Mouse (Mus musculus): ENCODE measurements at regions not wholly inside any gene's neighbourhood (a gene's known extent, or its start where the extent isn't known, plus 50 kb on each side); places are given as distances from the start of the nearest gene placed in this dataset.
A peak's percentile ranks its signal among the peaks of the same experiment; 100 is the strongest.

DNA sequence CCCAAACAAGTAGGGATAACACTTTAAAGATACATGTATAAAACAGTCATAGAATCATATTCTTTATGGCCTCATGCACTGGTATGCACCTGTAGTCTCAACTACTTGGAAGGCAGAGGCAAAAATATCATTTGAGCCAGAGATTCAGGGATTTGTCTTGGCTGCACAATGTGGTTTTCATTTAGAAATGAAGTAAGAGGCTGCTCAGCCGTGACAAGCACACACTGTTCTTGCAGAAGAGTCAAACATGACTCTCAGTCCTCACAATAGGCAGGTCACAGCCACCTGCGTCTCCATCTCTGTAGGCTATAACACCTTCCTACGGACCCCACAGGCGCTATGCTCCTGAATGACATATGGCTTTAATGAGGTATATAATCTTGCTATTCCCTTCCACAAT is 317.4 kb upstream of the Tmpo start:
- Histone ChIP-seq H3K4me3 (ENCODE audit: low read depth, low read length) (no peak overlapping the region), H3K9ac (no peak overlapping the region), H3K36me3 (ENCODE audit: insufficient read depth) (no peaks in the 10 kb centered on the region), H3K27me3 (ENCODE audit: insufficient read depth, low read length) (no peaks in the 10 kb centered on the region), H3K4me2 (no peak overlapping the region), H3K27ac (ENCODE audit: low read depth) (no peak overlapping the region), H3K9me3 (ENCODE audit: low read depth, low read length) (no peaks in the 10 kb centered on the region), H3K4me1 (ENCODE audit: insufficient read depth) (no peaks in the 10 kb centered on the region)
- no peak for ATAC-seq (ENCODE audit: insufficient read depth)
- TF ChIP-seq CTCF (IDR thresholded peaks at IDR 0.05; ENCODE audit: low read depth): no peak
- DNase-seq: no peak
- 76% methylated on average over 4 of the region's 4 CpGs for WGBS

DNA sequence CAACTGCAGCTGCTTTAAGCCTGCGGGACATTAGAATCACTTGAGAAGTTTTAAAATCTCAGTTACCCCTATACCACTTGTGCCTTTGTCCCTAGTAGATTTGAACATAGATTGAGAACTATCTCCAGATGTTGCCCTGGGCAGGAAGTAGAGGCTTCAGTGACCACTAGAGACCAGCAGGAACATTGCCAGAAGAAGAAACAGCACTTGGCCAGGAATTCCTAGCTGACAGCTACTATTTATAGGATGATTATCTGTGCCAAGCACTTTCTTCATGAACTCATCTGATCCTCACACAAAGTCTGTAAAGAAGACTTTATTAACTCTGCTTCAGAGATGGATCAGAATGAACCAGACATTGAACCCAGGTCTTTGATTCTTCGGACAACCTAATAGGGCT is 283.6 kb upstream of the Tmpo start:
- Histone ChIP-seq H3K4me1 (ENCODE audit: insufficient read depth) (no peaks in the 10 kb centered on the region), H3K4me3 (ENCODE audit: low read depth, low read length) (no peak overlapping the region), H3K4me2 (no peak overlapping the region), H3K9me3 (ENCODE audit: low read depth, low read length) (no peaks in the 10 kb centered on the region), H3K9ac (no peak overlapping the region), H3K36me3 (ENCODE audit: insufficient read depth) (no peaks in the 10 kb centered on the region), H3K27me3 (ENCODE audit: insufficient read depth, low read length) (no peaks in the 10 kb centered on the region), H3K27ac (ENCODE audit: low read depth) (no peak overlapping the region)
- peak; percentile 35 for DNase-seq
- no peak for TF ChIP-seq CTCF (IDR thresholded peaks at IDR 0.05; ENCODE audit: low read depth)
- no peak for ATAC-seq (ENCODE audit: insufficient read depth)
- WGBS: 87% methylated on average over 2 of the region's 2 CpGs

DNA sequence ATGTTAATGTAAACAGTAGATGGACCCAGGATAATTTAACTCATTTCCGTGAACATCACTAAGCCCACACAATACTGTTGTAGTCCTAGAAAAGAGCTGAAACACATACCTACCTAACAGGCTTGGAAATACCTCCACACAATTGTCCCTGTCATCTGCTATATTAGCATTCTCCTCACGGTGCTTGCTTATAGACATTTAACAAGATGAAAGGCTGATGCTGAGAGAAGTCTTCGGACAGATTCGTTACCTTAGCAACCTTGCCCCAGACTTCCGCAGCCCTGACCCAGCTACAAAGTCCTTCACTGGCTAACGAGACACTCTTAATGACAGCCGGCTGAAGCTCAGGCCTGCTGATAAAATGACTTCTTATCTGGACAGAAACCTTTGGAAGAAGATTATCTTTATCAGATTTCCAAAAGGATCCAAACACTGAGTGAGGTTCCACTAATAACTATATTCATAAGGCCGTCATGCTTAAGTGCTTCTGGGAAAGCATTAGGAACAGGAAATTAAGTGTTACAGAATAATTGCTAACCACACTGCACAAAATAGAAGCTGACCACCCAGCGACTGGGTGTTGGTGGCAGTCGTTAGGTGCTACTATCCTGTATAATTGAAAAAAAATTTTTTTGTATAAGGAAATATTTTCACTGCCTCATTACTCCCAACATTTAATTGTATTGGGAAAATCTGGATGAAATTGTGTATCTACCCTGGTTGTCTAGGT is 267.0 kb upstream of the Tmpo start:
- no peak for TF ChIP-seq CTCF (IDR thresholded peaks at IDR 0.05; ENCODE audit: low read depth)
- no peak for ATAC-seq (ENCODE audit: insufficient read depth)

DNA sequence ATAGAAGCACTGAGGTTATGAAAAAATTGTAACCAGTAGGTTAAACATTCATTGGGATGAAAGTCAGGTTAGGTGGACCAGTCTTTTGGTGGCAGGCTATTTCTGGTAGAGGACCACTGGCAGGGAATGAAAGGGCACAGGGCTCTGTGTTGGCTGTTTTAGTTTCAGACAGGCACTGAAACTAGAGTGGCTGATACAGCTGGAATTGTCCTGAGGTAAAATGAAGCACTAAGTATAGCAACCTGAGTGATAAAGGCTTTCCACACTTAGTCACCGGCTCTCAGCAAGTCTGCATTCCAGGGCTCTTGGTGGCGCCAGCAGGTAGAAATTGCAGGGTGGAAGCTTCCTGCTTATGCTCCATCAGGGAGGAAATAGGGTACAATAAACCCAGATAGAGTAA is 262.2 kb upstream of the Tmpo start:
- no peak for TF ChIP-seq CTCF (IDR thresholded peaks at IDR 0.05; ENCODE audit: low read depth)
- ATAC-seq (ENCODE audit: insufficient read depth): no peak

More for the DNA sequence above, 267.0 kb upstream of the Tmpo start:
- 15% methylated on average over 10 of the region's 10 CpGs for WGBS
- Histone ChIP-seq H3K4me3 (ENCODE audit: low read depth, low read length) (no peak overlapping the region), H3K27ac (ENCODE audit: low read depth) (no peak overlapping the region), H3K27me3 (ENCODE audit: insufficient read depth, low read length) (no peaks in the 10 kb centered on the region), H3K9ac (no peak overlapping the region), H3K36me3 (ENCODE audit: insufficient read depth) (no peaks in the 10 kb centered on the region), H3K9me3 (ENCODE audit: low read depth, low read length) (no peaks in the 10 kb centered on the region), H3K4me1 (ENCODE audit: insufficient read depth) (no peaks in the 10 kb centered on the region), H3K4me2 (no peak overlapping the region)
- DNase-seq: no peak

DNA sequence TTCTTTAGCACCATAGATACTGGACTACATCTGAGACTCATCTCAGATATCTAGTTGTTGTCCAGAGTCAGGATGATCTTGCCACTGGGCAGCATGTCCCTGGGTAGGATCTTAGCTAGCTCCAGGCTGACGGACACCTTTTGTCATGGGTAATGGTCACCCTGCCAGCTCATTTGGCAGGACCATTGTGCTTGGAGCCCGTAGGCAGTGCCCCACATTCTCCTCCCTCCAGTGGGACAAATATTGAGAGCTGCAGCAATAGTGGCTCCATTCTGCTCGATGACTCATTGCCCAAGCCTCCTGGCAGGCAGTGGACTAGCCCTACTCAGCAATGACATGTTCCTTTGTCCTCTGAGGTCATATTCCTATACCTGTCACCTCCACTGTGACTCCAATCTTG is 258.9 kb upstream of the Tmpo start:
- WGBS: 84% methylated on average over 3 of the region's 3 CpGs
- DNase-seq: no peak
- Histone ChIP-seq H3K9ac (no peak overlapping the region), H3K9me3 (ENCODE audit: low read depth, low read length) (no peaks in the 10 kb centered on the region), H3K4me3 (ENCODE audit: low read depth, low read length) (no peak overlapping the region), H3K36me3 (ENCODE audit: insufficient read depth) (no peaks in the 10 kb centered on the region), H3K4me2 (no peak overlapping the region), H3K4me1 (ENCODE audit: insufficient read depth) (no peaks in the 10 kb centered on the region), H3K27me3 (ENCODE audit: insufficient read depth, low read length) (no peaks in the 10 kb centered on the region), H3K27ac (ENCODE audit: low read depth) (no peak overlapping the region)
- no peak for TF ChIP-seq CTCF (IDR thresholded peaks at IDR 0.05; ENCODE audit: low read depth)
- ATAC-seq (ENCODE audit: insufficient read depth): no peak

More for the DNA sequence above, 262.2 kb upstream of the Tmpo start:
- Histone ChIP-seq H3K36me3 (ENCODE audit: insufficient read depth) (no peaks in the 10 kb centered on the region), H3K4me2 (no peak overlapping the region), H3K27me3 (ENCODE audit: insufficient read depth, low read length) (no peaks in the 10 kb centered on the region), H3K9me3 (ENCODE audit: low read depth, low read length) (no peaks in the 10 kb centered on the region), H3K4me3 (ENCODE audit: low read depth, low read length) (no peak overlapping the region), H3K27ac (ENCODE audit: low read depth) (no peak overlapping the region), H3K9ac (no peak overlapping the region), H3K4me1 (ENCODE audit: insufficient read depth) (no peaks in the 10 kb centered on the region)
- 61% methylated on average over 2 of the region's 2 CpGs for WGBS
- DNase-seq: no peak

DNA sequence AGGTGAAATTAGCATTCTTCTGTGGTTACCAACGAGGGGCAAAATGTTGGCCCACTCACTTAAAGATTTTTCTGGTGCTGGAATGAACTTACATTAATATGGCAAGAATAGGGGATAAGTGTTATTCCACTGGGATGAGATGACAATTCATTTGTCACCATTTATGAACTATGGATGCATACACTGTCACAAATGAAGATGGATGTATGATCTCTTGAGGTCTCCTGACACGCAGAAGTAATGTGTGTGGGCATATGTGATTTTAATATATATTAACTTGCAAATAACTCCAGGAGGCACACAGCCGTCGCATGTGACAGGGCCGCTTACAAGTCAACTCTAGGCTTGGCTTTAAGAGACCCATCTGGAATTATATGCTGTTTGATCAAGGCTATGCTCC is 256.8 kb upstream of the Tmpo start:
- Histone ChIP-seq H3K4me3 (ENCODE audit: low read depth, low read length) (no peak overlapping the region), H3K9me3 (ENCODE audit: low read depth, low read length) (no peaks in the 10 kb centered on the region), H3K27me3 (ENCODE audit: insufficient read depth, low read length) (no peaks in the 10 kb centered on the region), H3K9ac (no peak overlapping the region), H3K4me1 (ENCODE audit: insufficient read depth) (no peaks in the 10 kb centered on the region), H3K36me3 (ENCODE audit: insufficient read depth) (no peaks in the 10 kb centered on the region), H3K4me2 (no peak overlapping the region), H3K27ac (ENCODE audit: low read depth) (no peak overlapping the region)
- ATAC-seq (ENCODE audit: insufficient read depth) (no peak), DNase-seq (no peak)
- 80% methylated on average over 5 of the region's 5 CpGs for WGBS
- TF ChIP-seq CTCF (IDR thresholded peaks at IDR 0.05; ENCODE audit: low read depth): no peak

DNA sequence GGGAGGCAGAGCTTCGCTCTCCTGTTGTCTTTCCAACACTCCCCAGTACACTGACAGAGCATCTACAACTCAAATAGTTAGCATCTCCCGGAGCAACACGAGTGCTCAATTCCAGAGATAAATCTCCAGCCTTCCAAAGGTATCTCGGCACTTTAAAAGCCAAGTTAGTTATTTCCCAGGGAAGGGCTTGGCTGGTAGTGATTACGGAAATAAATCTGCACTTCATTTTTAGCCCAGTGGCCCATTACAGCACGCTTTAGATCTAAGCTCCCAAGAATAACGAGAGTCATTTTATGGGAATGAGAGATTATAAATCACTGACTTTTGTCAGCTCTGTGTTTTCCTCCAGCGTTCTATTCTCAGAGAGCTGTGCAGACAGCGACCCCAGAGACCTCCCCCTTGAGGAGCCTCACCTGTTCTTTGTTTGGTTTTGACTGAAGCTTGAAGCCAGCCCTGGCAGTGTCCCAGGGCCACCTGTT is 255.0 kb upstream of the Tmpo start:
- no peak for TF ChIP-seq CTCF (IDR thresholded peaks at IDR 0.05; ENCODE audit: low read depth)
- H3K4me2 ChIP-seq: no peak overlapping the region
- no peaks in the 10 kb centered on the region for H3K36me3 ChIP-seq (ENCODE audit: insufficient read depth)
- no peak overlapping the region for H3K4me3 ChIP-seq (ENCODE audit: low read depth, low read length)
- H3K27me3 ChIP-seq (ENCODE audit: insufficient read depth, low read length): no peaks in the 10 kb centered on the region
- 0 out of 2 replicates have a peak, but pooled peaks cover under 1% of the 10 kb centered on the region for H3K4me1 ChIP-seq (ENCODE audit: insufficient read depth)
- WGBS: 14% methylated on average over 9 of the region's 9 CpGs
- H3K9ac ChIP-seq: no peak overlapping the region
- H3K9me3 ChIP-seq (ENCODE audit: low read depth, low read length): no peaks in the 10 kb centered on the region
- H3K27ac ChIP-seq (ENCODE audit: low read depth): no peak overlapping the region
- ATAC-seq (ENCODE audit: insufficient read depth) (peak; percentile 60; the same call in 1 of the 2 replicates), DNase-seq (peak; percentile 29)

Measured in lung, embryonic 14.5 days (tissue).